Mouse (Mus musculus) naive thymus-derived CD4-positive, alpha-beta T cell, adult 2 months (primary cell): Measurements from ENCODE around the gene Nxph1.

ENCODE experiments used
- DNase-seq: peaks from one replicate; pipeline ENCODE4 v3.0.0-alpha.2; 2011; ENCODE audit warnings: low read depth

Nxph1 gene

GRCm38 (mm10) chr6:8970576-8970975 is 22.3 kb downstream of the Nxph1 start:
- no peak for DNase-seq

- no peak for DNase-seq
Measured at GRCm38 (mm10) chr6:8979237-8979871, 31.1 kb downstream of the Nxph1 start.

- DNase-seq = no peak
Measured at GRCm38 (mm10) chr6:8996301-8996943, 48.2 kb downstream of the Nxph1 start.

- no peak for DNase-seq
Measured at GRCm38 (mm10) chr6:8997326-8997725, 49.1 kb downstream of the Nxph1 start.

- no peak for DNase-seq
Measured at GRCm38 (mm10) chr6:9002686-9003085, 54.5 kb downstream of the Nxph1 start.

GRCm38 (mm10) chr6:9026631-9027030 is 78.4 kb downstream of the Nxph1 start:
- no peak for DNase-seq

- no peak for DNase-seq
Measured at GRCm38 (mm10) chr6:9027146-9027545, 78.9 kb downstream of the Nxph1 start.

GRCm38 (mm10) chr6:9028501-9028900 is 80.3 kb downstream of the Nxph1 start:
- DNase-seq = no peak

- no peak for DNase-seq
Measured at GRCm38 (mm10) chr6:9039286-9039685, 91.1 kb downstream of the Nxph1 start.

GRCm38 (mm10) chr6:9040991-9041390 is 92.8 kb downstream of the Nxph1 start:
- DNase-seq = no peak

GRCm38 (mm10) chr6:9042391-9042790 is 94.2 kb downstream of the Nxph1 start:
- DNase-seq = no peak

GRCm38 (mm10) chr6:9046815-9047214 is 98.6 kb downstream of the Nxph1 start:
- DNase-seq = no peak

GRCm38 (mm10) chr6:9061261-9062105 is 113.3 kb downstream of the Nxph1 start:
- no peak for DNase-seq

GRCm38 (mm10) chr6:9066435-9066834 is 118.2 kb downstream of the Nxph1 start:
- no peak for DNase-seq

- DNase-seq = no peak
Measured at GRCm38 (mm10) chr6:9069913-9070312, 121.7 kb downstream of the Nxph1 start.

- DNase-seq = no peak
Measured at GRCm38 (mm10) chr6:9076463-9076862, 128.2 kb downstream of the Nxph1 start.

- DNase-seq = no peak
Measured at GRCm38 (mm10) chr6:9077793-9078689, 129.8 kb downstream of the Nxph1 start.

- no peak for DNase-seq
Measured at GRCm38 (mm10) chr6:9083851-9084250, 135.6 kb downstream of the Nxph1 start.

- no peak for DNase-seq
Measured at GRCm38 (mm10) chr6:9097345-9097744, 149.1 kb downstream of the Nxph1 start.

GRCm38 (mm10) chr6:9107366-9107765 is 159.1 kb downstream of the Nxph1 start:
- no peak for DNase-seq

- DNase-seq = no peak
Measured at GRCm38 (mm10) chr6:9119136-9119535, 170.9 kb downstream of the Nxph1 start.

GRCm38 (mm10) chr6:9124321-9124914 is 176.2 kb downstream of the Nxph1 start:
- DNase-seq = no peak
